Mouse (Mus musculus): ENCODE results near the gene Tnrc6c. TPM values are rescaled to one million over a fixed set of nuclear protein-coding genes. Genes with fewer than 3 reads are reported as not detected.

The Tnrc6c gene
- polyA plus RNA-seq, 1 experiment from 2014 or later = 8.9 TPM

DNA sequence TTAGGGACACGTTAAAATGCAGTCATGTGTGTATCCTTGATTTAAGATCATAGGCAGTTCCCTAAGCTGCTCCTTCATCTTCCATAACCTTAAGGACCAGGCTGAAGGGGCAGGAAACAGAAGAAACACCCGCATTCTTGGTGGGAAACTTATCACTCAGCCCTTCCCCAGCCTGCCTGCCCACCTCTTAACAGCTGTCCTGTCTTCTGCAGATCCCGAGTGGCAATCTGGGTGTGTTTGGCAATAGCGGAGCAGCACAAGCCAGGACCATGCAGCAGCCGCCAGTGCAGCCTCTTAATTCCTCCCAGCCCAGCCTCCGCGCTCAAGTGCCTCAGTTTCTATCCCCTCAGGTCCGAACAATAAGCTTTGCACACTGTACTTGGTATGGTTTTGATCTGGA lies 88.6 kb downstream of the Tnrc6c start:
- no peak overlapping the region for H3K27ac ChIP-seq (ENCODE audit: low read length)
- H3K4me1 ChIP-seq (ENCODE audit: insufficient read depth, low read depth, low read length) = no peaks in the 10 kb centered on the region
- TF ChIP-seq CTCF (IDR thresholded peaks at IDR 0.05) (no peak), EP300 (IDR thresholded peaks at IDR 0.05) (no peak)
- H3K4me2 ChIP-seq (replicated peaks; ENCODE audit: low read depth, low read length) = no peak overlapping the region
- DNase-seq (ENCODE audit: low spot score) (no peak), ATAC-seq (no peak)
- peaks cover 59% of the 10 kb centered on the region for H3K36me3 ChIP-seq (ENCODE audit: insufficient read depth, low read length)
- H3K27me3 ChIP-seq (replicated peaks; ENCODE audit: insufficient read depth, low read length) = no peaks in the 10 kb centered on the region
- no peak overlapping the region for H3K4me3 ChIP-seq (ENCODE audit: low read depth, low read length)
- 75% methylated on average over 8 of the region's 8 CpGs for WGBS
- no peaks in the 10 kb centered on the region for H3K9me3 ChIP-seq (ENCODE audit: low read length)
- H3K9ac ChIP-seq (replicated peaks; ENCODE audit: low read depth) = no peak overlapping the region

DNA sequence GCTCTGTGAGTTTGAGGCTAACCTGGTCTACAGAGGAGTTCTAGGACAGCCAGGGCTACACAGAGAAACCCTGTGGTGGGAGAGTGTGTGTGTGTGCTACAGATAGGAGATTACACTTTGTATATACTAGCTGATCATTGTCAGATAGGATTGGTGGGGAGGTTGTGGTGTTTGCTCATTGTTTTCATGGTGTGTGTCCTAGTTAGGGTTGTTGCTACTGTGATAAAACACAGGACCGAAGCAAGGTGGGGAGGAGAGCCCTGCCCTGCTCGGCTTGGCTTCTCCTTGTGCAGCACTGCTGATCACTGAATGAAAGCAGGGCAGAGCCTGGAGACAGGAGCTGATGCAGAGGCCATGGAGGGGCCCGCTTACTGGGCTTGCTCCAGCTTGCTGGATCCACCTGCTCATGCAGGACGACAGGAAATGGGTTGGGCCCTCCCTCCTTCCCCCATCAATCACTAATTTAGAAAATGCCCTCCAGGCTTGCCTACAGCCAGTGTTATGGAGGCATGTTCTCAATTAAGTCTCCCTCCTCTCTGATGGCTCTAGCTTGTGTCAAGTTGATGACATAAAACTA lies 89.5 kb downstream of the Tnrc6c start:
- no peaks in the 10 kb centered on the region for H3K27me3 ChIP-seq (replicated peaks; ENCODE audit: insufficient read depth, low read length)
- H3K9ac ChIP-seq (replicated peaks; ENCODE audit: low read depth) = no peak overlapping the region
- 71% methylated on average over 4 of the region's 4 CpGs for WGBS
- H3K4me1 ChIP-seq (ENCODE audit: insufficient read depth, low read depth, low read length) = no peaks in the 10 kb centered on the region
- H3K4me3 ChIP-seq (ENCODE audit: low read depth, low read length) = no peak overlapping the region
- H3K4me2 ChIP-seq (replicated peaks; ENCODE audit: low read depth, low read length) = no peak overlapping the region
- H3K9me3 ChIP-seq (ENCODE audit: low read length) = no peaks in the 10 kb centered on the region
- H3K36me3 ChIP-seq (ENCODE audit: insufficient read depth, low read length) = peaks cover 65% of the 10 kb centered on the region
- no peak overlapping the region for H3K27ac ChIP-seq (ENCODE audit: low read length)
- DNase-seq (ENCODE audit: low spot score) (no peak), ATAC-seq (no peak)
- TF ChIP-seq CTCF (IDR thresholded peaks at IDR 0.05) (no peak), EP300 (IDR thresholded peaks at IDR 0.05) (no peak)

DNA sequence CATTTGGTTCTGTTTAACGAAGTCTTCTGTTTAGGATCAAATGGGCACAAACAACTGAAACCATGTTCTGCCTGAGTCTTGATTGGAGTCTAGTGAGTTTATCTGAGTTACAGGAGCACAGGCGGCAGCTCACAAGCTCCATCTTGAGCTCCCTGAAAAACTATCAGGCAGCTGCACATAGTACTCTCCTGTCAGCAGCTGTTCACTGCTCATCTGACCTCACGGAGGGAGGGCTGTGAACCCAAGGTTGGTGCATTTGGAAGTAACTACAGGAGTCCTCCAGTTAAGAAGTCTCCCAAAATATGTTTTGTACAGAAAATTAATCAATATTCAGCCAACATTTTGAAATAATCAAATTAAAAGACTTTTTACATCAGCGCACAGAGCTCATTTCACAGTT lies 94.5 kb downstream of the Tnrc6c start:
- H3K36me3 ChIP-seq (ENCODE audit: insufficient read depth, low read length) = peaks cover 67% of the 10 kb centered on the region
- ATAC-seq (no peak), DNase-seq (ENCODE audit: low spot score) (no peak)
- no peak overlapping the region for H3K9ac ChIP-seq (replicated peaks; ENCODE audit: low read depth)
- TF ChIP-seq EP300 (IDR thresholded peaks at IDR 0.05) = no peak
- no peak for TF ChIP-seq CTCF (IDR thresholded peaks at IDR 0.05)
- H3K4me1 ChIP-seq (ENCODE audit: insufficient read depth, low read depth, low read length) = no peaks in the 10 kb centered on the region
- H3K27me3 ChIP-seq (replicated peaks; ENCODE audit: insufficient read depth, low read length) = no peaks in the 10 kb centered on the region
- H3K27ac ChIP-seq (ENCODE audit: low read length) = no peak overlapping the region
- H3K4me3 ChIP-seq (ENCODE audit: low read depth, low read length) = no peak overlapping the region
- 83% methylated on average over 4 of the region's 4 CpGs for WGBS
- no peaks in the 10 kb centered on the region for H3K9me3 ChIP-seq (ENCODE audit: low read length)
- H3K4me2 ChIP-seq (replicated peaks; ENCODE audit: low read depth, low read length) = no peak overlapping the region

DNA sequence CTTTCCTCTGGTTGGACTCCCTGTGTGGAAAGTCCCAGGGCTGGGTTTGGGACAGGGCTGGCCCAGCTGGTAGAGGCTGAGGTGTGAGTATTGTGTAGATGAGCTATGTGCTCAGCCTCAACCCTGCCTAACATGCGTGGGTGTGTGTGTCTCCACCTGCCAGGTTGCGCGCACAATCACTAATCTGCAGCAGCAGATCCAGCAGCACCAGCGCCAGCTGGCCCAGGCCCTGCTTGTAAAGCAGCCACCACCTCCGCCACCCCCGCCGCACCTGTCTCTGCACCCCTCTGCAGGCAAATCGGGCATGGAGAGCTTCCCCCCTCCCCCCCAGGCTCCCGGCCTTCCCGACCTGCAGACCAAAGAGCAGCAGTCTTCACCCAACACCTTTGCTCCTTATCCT lies 95.3 kb downstream of the Tnrc6c start:
- no peaks in the 10 kb centered on the region for H3K9me3 ChIP-seq (ENCODE audit: low read length)
- H3K4me1 ChIP-seq (ENCODE audit: insufficient read depth, low read depth, low read length) = no peaks in the 10 kb centered on the region
- DNase-seq (ENCODE audit: low spot score) (no peak), ATAC-seq (no peak)
- TF ChIP-seq CTCF (IDR thresholded peaks at IDR 0.05) = no peak
- TF ChIP-seq EP300 (IDR thresholded peaks at IDR 0.05) = no peak
- H3K27me3 ChIP-seq (replicated peaks; ENCODE audit: insufficient read depth, low read length) = no peaks in the 10 kb centered on the region
- H3K4me3 ChIP-seq (ENCODE audit: low read depth, low read length) = no peak overlapping the region
- H3K4me2 ChIP-seq (replicated peaks; ENCODE audit: low read depth, low read length) = no peak overlapping the region
- WGBS = 88% methylated on average over 10 of the region's 10 CpGs
- H3K36me3 ChIP-seq (ENCODE audit: insufficient read depth, low read length) = peaks cover 64% of the 10 kb centered on the region
- H3K27ac ChIP-seq (ENCODE audit: low read length) = no peak overlapping the region
- no peak overlapping the region for H3K9ac ChIP-seq (replicated peaks; ENCODE audit: low read depth)

DNA sequence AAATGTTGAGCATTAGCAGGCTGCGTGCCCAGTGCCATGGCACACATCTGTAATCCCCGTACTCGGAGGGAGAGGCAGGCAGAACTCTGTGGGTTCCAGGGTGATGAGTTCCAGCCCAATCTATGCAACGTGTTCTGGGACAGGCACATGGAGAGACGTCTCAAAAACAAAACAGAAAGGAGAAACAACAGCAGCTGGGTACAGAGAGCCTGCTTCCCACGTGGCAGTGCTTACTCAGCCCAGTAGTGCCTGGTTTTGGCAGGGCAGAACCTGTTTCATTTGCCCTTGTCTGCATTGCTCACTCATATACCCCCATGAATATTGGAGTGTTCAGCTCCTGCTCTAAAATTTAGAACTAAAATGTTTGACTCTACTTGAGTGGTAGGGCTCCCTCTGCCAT lies 97.5 kb downstream of the Tnrc6c start:
- H3K27me3 ChIP-seq (replicated peaks; ENCODE audit: insufficient read depth, low read length) = no peaks in the 10 kb centered on the region
- no peak overlapping the region for H3K27ac ChIP-seq (ENCODE audit: low read length)
- no peak overlapping the region for H3K9ac ChIP-seq (replicated peaks; ENCODE audit: low read depth)
- DNase-seq (ENCODE audit: low spot score) (no peak), ATAC-seq (no peak)
- 82% methylated on average over 6 of the region's 6 CpGs for WGBS
- no peak overlapping the region for H3K4me3 ChIP-seq (ENCODE audit: low read depth, low read length)
- peaks cover 69% of the 10 kb centered on the region for H3K36me3 ChIP-seq (ENCODE audit: insufficient read depth, low read length)
- TF ChIP-seq CTCF (IDR thresholded peaks at IDR 0.05) = no peak
- TF ChIP-seq EP300 (IDR thresholded peaks at IDR 0.05) = no peak
- H3K4me2 ChIP-seq (replicated peaks; ENCODE audit: low read depth, low read length) = no peak overlapping the region
- no peaks in the 10 kb centered on the region for H3K4me1 ChIP-seq (ENCODE audit: insufficient read depth, low read depth, low read length)
- H3K9me3 ChIP-seq (ENCODE audit: low read length) = no peaks in the 10 kb centered on the region

DNA sequence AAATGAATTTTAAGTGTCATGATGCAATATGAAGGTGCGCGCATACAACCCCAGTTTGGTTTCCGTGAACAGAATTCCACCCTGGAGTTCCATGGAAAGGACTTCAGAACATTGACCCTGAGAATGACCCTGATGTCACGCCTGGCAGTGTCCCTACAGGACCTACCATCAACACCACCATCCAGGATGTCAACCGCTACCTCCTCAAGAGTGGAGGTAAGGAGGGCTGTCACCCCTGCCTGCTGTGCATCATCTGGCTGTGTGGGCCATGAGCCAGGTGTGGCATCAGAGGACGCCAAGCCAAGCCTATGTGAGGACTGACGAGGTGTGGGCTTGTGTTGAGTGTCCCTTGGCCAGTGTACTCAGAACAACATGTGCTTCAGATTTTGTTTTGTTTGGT lies 101.8 kb downstream of the Tnrc6c start:
- H3K9me3 ChIP-seq (ENCODE audit: low read length) = no peaks in the 10 kb centered on the region
- TF ChIP-seq EP300 (IDR thresholded peaks at IDR 0.05) (no peak), CTCF (IDR thresholded peaks at IDR 0.05) (no peak)
- H3K4me2 ChIP-seq (replicated peaks; ENCODE audit: low read depth, low read length) = no peak overlapping the region
- DNase-seq (ENCODE audit: low spot score) (no peak), ATAC-seq (no peak)
- H3K27me3 ChIP-seq (replicated peaks; ENCODE audit: insufficient read depth, low read length) = no peaks in the 10 kb centered on the region
- peaks cover 65% of the 10 kb centered on the region for H3K36me3 ChIP-seq (ENCODE audit: insufficient read depth, low read length)
- H3K4me3 ChIP-seq (ENCODE audit: low read depth, low read length) = no peak overlapping the region
- H3K9ac ChIP-seq (replicated peaks; ENCODE audit: low read depth) = no peak overlapping the region
- WGBS = 94% methylated on average over 7 of the region's 7 CpGs
- H3K4me1 ChIP-seq (ENCODE audit: insufficient read depth, low read depth, low read length) = no peaks in the 10 kb centered on the region
- H3K27ac ChIP-seq (ENCODE audit: low read length) = no peak overlapping the region

DNA sequence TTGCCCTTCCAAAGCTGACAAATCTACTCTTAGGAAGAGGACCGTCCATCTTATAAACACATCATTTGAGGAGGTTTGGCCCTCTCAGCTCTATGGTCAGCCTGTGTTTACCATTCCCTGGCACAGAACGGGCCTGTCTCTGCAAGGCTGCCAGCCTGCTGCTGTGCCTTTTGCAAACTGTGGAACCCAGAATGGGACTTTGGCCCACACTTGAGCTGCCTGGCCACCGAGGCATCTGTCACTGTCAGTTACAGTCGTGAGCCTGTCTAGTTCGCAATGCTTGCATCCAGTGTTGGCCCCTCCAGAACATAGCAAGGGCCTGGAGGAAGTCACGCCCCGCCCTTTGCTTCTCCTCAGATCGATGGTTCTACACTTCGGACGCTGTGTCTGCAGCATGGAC lies 105.2 kb downstream of the Tnrc6c start:
- no peak overlapping the region for H3K4me2 ChIP-seq (replicated peaks; ENCODE audit: low read depth, low read length)
- H3K27me3 ChIP-seq (replicated peaks; ENCODE audit: insufficient read depth, low read length) = no peaks in the 10 kb centered on the region
- no peak overlapping the region for H3K9ac ChIP-seq (replicated peaks; ENCODE audit: low read depth)
- ATAC-seq = no peak
- no peaks in the 10 kb centered on the region for H3K9me3 ChIP-seq (ENCODE audit: low read length)
- TF ChIP-seq EP300 (IDR thresholded peaks at IDR 0.05) (no peak), CTCF (IDR thresholded peaks at IDR 0.05) (no peak)
- H3K27ac ChIP-seq (ENCODE audit: low read length) = no peak overlapping the region
- H3K36me3 ChIP-seq (ENCODE audit: insufficient read depth, low read length) = peaks cover 59% of the 10 kb centered on the region
- no peak for DNase-seq (ENCODE audit: low spot score)
- no peaks in the 10 kb centered on the region for H3K4me1 ChIP-seq (ENCODE audit: insufficient read depth, low read depth, low read length)
- no peak overlapping the region for H3K4me3 ChIP-seq (ENCODE audit: low read depth, low read length)
- 80% methylated on average over 10 of the region's 10 CpGs for WGBS

Measured in lung, postnatal 0 days (tissue).